Mouse (Mus musculus): ENCODE data around the gene Mmachc. TPM values are rescaled to one million over a fixed set of nuclear protein-coding genes. Genes with fewer than 3 reads are reported as not detected.
"Not testable (repeated sequence)": the region's sequence is repeated elsewhere in the genome, so short reads cannot be mapped to it uniquely, and the experiment has no call there.

Mmachc gene
- polyA plus RNA-seq, 1 experiment from 2014 or later = 25.2 TPM

DNA sequence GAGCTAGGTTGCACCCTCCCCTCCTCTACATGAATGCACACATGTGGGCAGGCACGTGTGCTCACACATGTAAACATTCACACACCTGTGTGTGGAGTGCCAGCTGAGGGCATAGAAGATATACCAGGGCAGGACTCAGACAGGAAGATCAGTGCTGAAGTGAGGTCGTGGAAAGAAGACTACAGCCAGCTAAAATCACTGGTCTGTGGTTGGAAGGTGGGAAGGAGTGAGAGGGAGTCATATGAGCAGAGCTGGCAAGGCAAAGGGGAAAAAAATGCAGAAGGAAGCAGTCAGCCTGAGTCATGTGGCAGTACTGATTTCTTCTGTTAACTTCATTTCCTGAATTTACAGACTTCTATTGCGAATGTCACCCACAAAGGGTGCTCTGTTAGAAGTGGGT is 40.1 kb downstream of the Mmachc start:
- H3K9me3 ChIP-seq = no peaks in the 10 kb centered on the region
- no peaks in the 10 kb centered on the region for H3K4me1 ChIP-seq (replicated peaks)
- H3K9ac ChIP-seq (replicated peaks) = no peak overlapping the region
- H3K27ac ChIP-seq = no peak overlapping the region
- no peak overlapping the region for H3K4me2 ChIP-seq
- H3K4me3 ChIP-seq (replicated peaks) = no peak overlapping the region
- no peaks in the 10 kb centered on the region for H3K27me3 ChIP-seq
- ATAC-seq (ENCODE audit: insufficient number of reproducible peaks, insufficient read depth, low FRiP score, low TSS enrichment, low read depth) = no peak
- no peaks in the 10 kb centered on the region for H3K36me3 ChIP-seq
- WGBS = 60% methylated on average over 3 of the region's 3 CpGs

- H3K27ac ChIP-seq = no peak overlapping the region
- no peak overlapping the region for H3K9ac ChIP-seq (replicated peaks)
- H3K4me3 ChIP-seq (replicated peaks) = no peak overlapping the region
- H3K36me3 ChIP-seq = no peaks in the 10 kb centered on the region
- whole genome bisulfite sequencing = 72% methylated on average over 4 of the region's 4 CpGs
- H3K4me2 ChIP-seq = no peak overlapping the region
- no peaks in the 10 kb centered on the region for H3K9me3 ChIP-seq
- no peak for ATAC-seq (ENCODE audit: insufficient number of reproducible peaks, insufficient read depth, low FRiP score, low TSS enrichment, low read depth)
- H3K4me1 ChIP-seq (replicated peaks) = no peaks in the 10 kb centered on the region
- no peaks in the 10 kb centered on the region for H3K27me3 ChIP-seq
Observed at GRCm38 (mm10) chr4:116666625-116667024, 41.6 kb downstream of the Mmachc start.

GRCm38 (mm10) chr4:116661998-116662397 is 46.2 kb downstream of the Mmachc start:
- H3K4me2 ChIP-seq = no peak overlapping the region
- no peak overlapping the region for H3K4me3 ChIP-seq (replicated peaks)
- H3K9ac ChIP-seq (replicated peaks) = no peak overlapping the region
- no peaks in the 10 kb centered on the region for H3K36me3 ChIP-seq
- no peak for ATAC-seq (ENCODE audit: insufficient number of reproducible peaks, insufficient read depth, low FRiP score, low TSS enrichment, low read depth)
- H3K9me3 ChIP-seq = no peaks in the 10 kb centered on the region
- H3K4me1 ChIP-seq (replicated peaks) = no peaks in the 10 kb centered on the region
- H3K27ac ChIP-seq = no peak overlapping the region
- H3K27me3 ChIP-seq = no peaks in the 10 kb centered on the region
- WGBS = 83% methylated on average over 1 of the region's 1 CpGs

- H3K9me3 ChIP-seq = no peaks in the 10 kb centered on the region
- no peak overlapping the region for H3K4me3 ChIP-seq (replicated peaks)
- H3K4me2 ChIP-seq = no peak overlapping the region
- 77% methylated on average over 6 of the region's 6 CpGs for WGBS
- H3K4me1 ChIP-seq (replicated peaks) = no peaks in the 10 kb centered on the region
- ATAC-seq (ENCODE audit: insufficient number of reproducible peaks, insufficient read depth, low FRiP score, low TSS enrichment, low read depth) = no peak
- no peak overlapping the region for H3K9ac ChIP-seq (replicated peaks)
- no peaks in the 10 kb centered on the region for H3K27me3 ChIP-seq
- no peaks in the 10 kb centered on the region for H3K36me3 ChIP-seq
- no peak overlapping the region for H3K27ac ChIP-seq
Observed at GRCm38 (mm10) chr4:116660829-116661228, 47.4 kb downstream of the Mmachc start.

DNA sequence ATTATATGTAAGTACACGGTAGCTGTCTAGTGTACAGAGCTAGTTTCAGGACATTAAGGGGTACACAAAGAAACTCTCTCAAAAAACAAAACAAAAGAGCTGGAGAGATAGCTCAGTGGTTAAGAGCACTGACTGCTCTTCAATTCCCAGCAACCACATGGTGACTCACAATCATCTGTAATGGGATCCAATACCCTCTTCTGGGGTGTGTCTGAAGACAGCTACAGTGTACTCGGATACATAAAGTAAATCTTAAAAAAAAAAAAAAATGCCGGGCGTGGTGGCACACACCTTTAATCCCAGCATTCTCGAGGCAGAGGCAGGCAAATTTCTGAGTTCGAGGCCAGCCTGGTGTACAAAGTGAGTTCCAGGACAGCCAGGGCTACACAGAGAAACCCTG is 48.3 kb downstream of the Mmachc start:
- not testable (repeated sequence) for ATAC-seq (ENCODE audit: insufficient number of reproducible peaks, insufficient read depth, low FRiP score, low TSS enrichment, low read depth); H3K27me3 ChIP-seq; H3K4me3 ChIP-seq (replicated peaks); H3K9ac ChIP-seq (replicated peaks); H3K27ac ChIP-seq; H3K4me2 ChIP-seq; H3K4me1 ChIP-seq (replicated peaks); H3K36me3 ChIP-seq; H3K9me3 ChIP-seq
- 86% methylated on average over 6 of the region's 6 CpGs for WGBS

DNA sequence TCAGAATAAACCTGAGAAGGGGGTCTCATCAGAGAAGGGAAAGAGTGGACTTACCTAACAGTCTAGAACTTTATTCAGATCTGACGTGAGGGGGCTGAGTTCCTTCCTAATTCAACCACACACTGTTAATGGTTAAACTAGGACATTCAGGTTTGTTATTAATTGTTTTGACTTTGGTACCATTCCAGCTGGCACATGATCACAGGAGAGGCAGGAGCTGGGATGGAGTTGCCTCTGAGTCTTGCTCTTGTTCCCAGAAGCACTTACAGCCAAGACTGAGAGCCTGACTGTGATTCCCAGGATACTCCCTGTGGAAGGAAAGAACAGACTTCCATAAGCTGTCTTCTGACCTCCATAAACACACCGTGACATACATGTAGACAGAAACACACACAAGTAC is 48.7 kb downstream of the Mmachc start:
- ATAC-seq (ENCODE audit: insufficient number of reproducible peaks, insufficient read depth, low FRiP score, low TSS enrichment, low read depth) = no peak

DNA sequence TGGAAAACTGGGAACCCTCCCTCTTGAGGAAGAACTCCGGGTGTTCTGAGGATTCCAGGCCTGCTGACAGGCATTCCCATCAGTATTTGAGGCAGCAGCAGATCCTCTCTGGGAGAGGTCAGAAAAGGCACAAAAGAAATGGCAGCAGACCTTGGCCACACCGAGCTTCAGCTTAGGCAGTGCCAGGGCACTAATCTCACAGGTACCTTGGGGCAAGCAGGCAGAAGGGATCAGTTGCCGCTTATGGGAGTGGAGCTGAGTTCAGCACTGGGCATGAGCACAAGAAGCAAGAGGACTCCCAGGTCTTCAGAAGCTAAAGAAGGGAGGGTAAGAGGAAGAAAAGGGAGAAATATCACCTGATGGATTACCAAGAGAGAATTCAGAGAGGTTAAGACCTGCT is 50.2 kb downstream of the Mmachc start:
- Histone ChIP-seq H3K4me3 (replicated peaks) (no peak overlapping the region), H3K9me3 (no peaks in the 10 kb centered on the region), H3K4me1 (replicated peaks) (no peaks in the 10 kb centered on the region), H3K36me3 (no peaks in the 10 kb centered on the region), H3K4me2 (no peak overlapping the region), H3K27ac (no peak overlapping the region), H3K9ac (replicated peaks) (no peak overlapping the region), H3K27me3 (no peaks in the 10 kb centered on the region)
- ATAC-seq (ENCODE audit: insufficient number of reproducible peaks, insufficient read depth, low FRiP score, low TSS enrichment, low read depth) = no peak
- 53% methylated on average over 3 of the region's 3 CpGs for WGBS

More for the DNA sequence above, 48.7 kb downstream of the Mmachc start:
- no peak overlapping the region for H3K4me2 ChIP-seq
- H3K36me3 ChIP-seq = no peaks in the 10 kb centered on the region
- H3K4me3 ChIP-seq (replicated peaks) = no peak overlapping the region
- H3K9me3 ChIP-seq = no peaks in the 10 kb centered on the region
- 86% methylated on average over 2 of the region's 2 CpGs for WGBS
- H3K4me1 ChIP-seq (replicated peaks) = no peaks in the 10 kb centered on the region
- no peak overlapping the region for H3K9ac ChIP-seq (replicated peaks)
- no peak overlapping the region for H3K27ac ChIP-seq
- H3K27me3 ChIP-seq = no peaks in the 10 kb centered on the region

DNA sequence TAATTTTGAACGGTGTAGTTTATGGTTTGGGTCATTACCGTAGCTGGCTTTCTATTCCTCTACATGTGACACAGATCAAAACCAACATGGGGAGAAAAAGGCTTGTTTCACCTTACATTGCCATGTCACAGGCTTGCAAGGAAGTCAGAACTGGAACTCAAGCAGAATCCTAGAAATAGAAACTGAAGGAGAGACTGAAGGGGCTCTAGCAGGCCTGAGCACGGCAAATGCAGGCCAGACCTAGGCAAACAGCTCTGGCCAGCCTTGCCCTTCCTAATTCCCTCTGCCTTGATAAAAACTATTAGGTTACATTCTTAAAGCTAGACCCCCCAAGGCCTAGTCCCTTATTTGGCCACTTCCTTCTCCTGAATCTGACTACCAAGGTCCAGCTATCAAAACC is 52.5 kb downstream of the Mmachc start:
- Histone ChIP-seq H3K27me3 (no peaks in the 10 kb centered on the region), H3K4me3 (replicated peaks) (no peak overlapping the region), H3K27ac (no peak overlapping the region), H3K9ac (replicated peaks) (no peak overlapping the region), H3K4me2 (no peak overlapping the region), H3K36me3 (no peaks in the 10 kb centered on the region), H3K9me3 (no peaks in the 10 kb centered on the region), H3K4me1 (replicated peaks) (no peaks in the 10 kb centered on the region; the same call in 1 of the 2 replicates)
- no peak for ATAC-seq (ENCODE audit: insufficient number of reproducible peaks, insufficient read depth, low FRiP score, low TSS enrichment, low read depth)
- 72% methylated on average over 3 of the region's 3 CpGs for WGBS

DNA sequence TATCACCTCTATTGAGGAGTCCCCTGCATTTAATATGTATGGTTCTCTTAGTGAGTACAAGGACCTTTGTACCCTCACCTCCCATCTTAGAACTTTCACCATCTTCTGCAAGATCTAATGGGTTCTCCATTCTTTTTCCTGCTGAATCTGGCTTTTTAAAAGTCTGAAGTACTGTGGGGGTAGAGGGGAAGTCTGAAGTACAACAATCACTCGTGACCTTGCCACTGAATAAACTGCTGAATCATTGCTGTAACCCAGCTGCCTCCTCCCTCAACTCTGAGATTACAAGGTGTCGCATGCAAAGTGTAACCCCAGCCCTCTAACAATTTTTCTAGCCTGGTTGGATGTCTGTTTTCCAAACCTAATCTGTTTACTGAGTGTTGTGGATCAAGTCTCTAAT is 53.1 kb downstream of the Mmachc start:
- ATAC-seq (ENCODE audit: insufficient number of reproducible peaks, insufficient read depth, low FRiP score, low TSS enrichment, low read depth) = no peak
- no peaks in the 10 kb centered on the region for H3K27me3 ChIP-seq
- no peaks in the 10 kb centered on the region for H3K9me3 ChIP-seq
- H3K27ac ChIP-seq = no peak overlapping the region
- 60% methylated on average over 2 of the region's 2 CpGs for WGBS
- H3K36me3 ChIP-seq = no peaks in the 10 kb centered on the region
- H3K4me3 ChIP-seq (replicated peaks) = no peak overlapping the region
- no peak overlapping the region for H3K9ac ChIP-seq (replicated peaks)
- peaks cover 3% of the 10 kb centered on the region; the same call in 1 of the 2 replicates for H3K4me1 ChIP-seq (replicated peaks)
- H3K4me2 ChIP-seq = no peak overlapping the region

DNA sequence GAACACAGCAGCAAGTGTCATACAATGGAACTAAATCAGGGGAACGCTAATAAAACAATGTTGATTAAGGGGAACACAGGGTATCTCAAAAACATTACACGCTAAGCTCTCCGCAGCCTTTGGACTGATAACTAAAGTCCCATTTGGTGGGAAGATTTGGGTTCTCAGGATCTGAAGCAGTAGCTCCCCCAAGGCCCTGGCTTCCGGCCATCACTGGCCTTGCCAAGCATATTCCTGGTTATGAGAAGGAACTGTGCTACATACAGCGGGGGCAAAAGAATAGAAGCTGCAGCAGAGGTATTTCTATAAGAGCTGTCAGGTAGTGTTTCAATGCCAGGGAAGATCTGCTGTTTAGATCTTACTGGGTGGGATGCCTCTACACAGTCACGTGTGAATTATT is 55.0 kb downstream of the Mmachc start:
- peaks cover 13% of the 10 kb centered on the region for H3K36me3 ChIP-seq
- no peak overlapping the region for H3K27ac ChIP-seq
- H3K4me1 ChIP-seq (replicated peaks) = peaks cover 19% of the 10 kb centered on the region
- H3K27me3 ChIP-seq = no peaks in the 10 kb centered on the region
- no peak overlapping the region for H3K4me3 ChIP-seq (replicated peaks)
- no peak overlapping the region for H3K9ac ChIP-seq (replicated peaks)
- 91% methylated on average over 6 of the region's 6 CpGs for WGBS
- H3K4me2 ChIP-seq = no peak overlapping the region
- H3K9me3 ChIP-seq = no peaks in the 10 kb centered on the region
- ATAC-seq (ENCODE audit: insufficient number of reproducible peaks, insufficient read depth, low FRiP score, low TSS enrichment, low read depth) = no peak
